Mouse (Mus musculus): ENCODE measurements around the gene Stx8. TPM values are rescaled to one million over a fixed set of nuclear protein-coding genes. Genes with fewer than 3 reads are reported as not detected.
A peak's percentile ranks its signal among the peaks of the same experiment; 100 is the strongest.

Stx8 gene
- polyA plus RNA-seq, 1 experiment = 32.5 TPM

- Histone ChIP-seq H3K27me3 (ENCODE audit: control insufficient read depth, insufficient read depth, insufficient read length) (no peaks in the 10 kb centered on the region), H3K4me3 (no peak overlapping the region), H3K36me3 (ENCODE audit: control insufficient read depth, insufficient read depth) (no peaks in the 10 kb centered on the region), H3K79me2 (ENCODE audit: control insufficient read depth, insufficient read depth) (no peaks in the 10 kb centered on the region), H3K4me2 (ENCODE audit: low read depth) (no peak overlapping the region), H3ac (ENCODE audit: control insufficient read depth, insufficient read length) (no peak overlapping the region)
- TF ChIP-seq POLR2AphosphoS2 (IDR thresholded peaks at IDR 0.05; ENCODE audit: insufficient read length, low read depth) = no peak
- TF ChIP-seq MYOD1 (IDR thresholded peaks at IDR 0.05; ENCODE audit: control insufficient read depth in 1 of 3, insufficient read length in 2 of 3, low read depth in 2 of 3) = no peak
- no peak for TF ChIP-seq CEBPB (IDR thresholded peaks at IDR 0.05; ENCODE audit: insufficient read depth, poor library complexity, severe bottlenecking)
- TF ChIP-seq MAX (IDR thresholded peaks at IDR 0.05; ENCODE audit: low read depth) = no peak
- no peak for TF ChIP-seq MYOG (IDR thresholded peaks at IDR 0.05; ENCODE audit: control insufficient read depth in 1 of 3, insufficient read depth in 1 of 3, insufficient read length in 2 of 3, low read depth in 2 of 3)
- TF ChIP-seq TCF3 (IDR thresholded peaks at IDR 0.05; ENCODE audit: insufficient read length, low read depth) = no peak
- TF ChIP-seq E2F4 (IDR thresholded peaks at IDR 0.05; ENCODE audit: insufficient read depth) = no peak
- no peak for TF ChIP-seq SRF (IDR thresholded peaks at IDR 0.05; ENCODE audit: control insufficient read depth, insufficient read length, low read depth)
These were observed 235.9 kb downstream of the Stx8 start for GRCm38 (mm10) chr11:68201811-68202459.

DNA sequence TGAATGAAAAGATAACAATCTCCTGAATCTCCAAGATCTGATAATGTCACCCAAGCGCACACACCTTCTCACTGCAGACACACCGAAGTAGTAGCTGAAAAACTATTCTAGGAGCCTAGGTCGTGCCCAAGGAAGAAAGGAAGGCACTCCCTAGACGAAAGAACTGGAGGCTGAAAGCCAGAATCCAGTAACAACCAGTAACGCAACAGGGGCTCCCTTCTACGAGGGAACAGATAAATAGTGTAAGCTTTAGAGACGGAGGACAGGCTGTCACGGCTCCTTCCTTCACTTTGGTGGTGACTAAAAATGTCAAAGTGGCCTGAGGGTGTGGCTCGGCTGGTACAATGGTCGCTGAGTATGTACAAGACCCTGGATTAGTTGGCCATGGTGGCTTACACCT lies 236.6 kb downstream of the Stx8 start:
- H3K27me3 ChIP-seq (ENCODE audit: control insufficient read depth, insufficient read depth, insufficient read length) = no peaks in the 10 kb centered on the region
- H3ac ChIP-seq (ENCODE audit: control insufficient read depth, insufficient read length) = no peak overlapping the region
- no peaks in the 10 kb centered on the region for H3K36me3 ChIP-seq (ENCODE audit: control insufficient read depth, insufficient read depth)
- no peaks in the 10 kb centered on the region for H3K79me2 ChIP-seq (ENCODE audit: control insufficient read depth, insufficient read depth)
- H3K4me3 ChIP-seq = no peak overlapping the region
- TF ChIP-seq SRF (IDR thresholded peaks at IDR 0.05; ENCODE audit: control insufficient read depth, insufficient read length, low read depth) (no peak), REST (IDR thresholded peaks at IDR 0.05; ENCODE audit: insufficient read depth, insufficient read length) (no peak), MYOG (IDR thresholded peaks at IDR 0.05; ENCODE audit: control insufficient read depth in 1 of 3, insufficient read depth in 1 of 3, insufficient read length in 2 of 3, low read depth in 2 of 3) (no peak), POLR2A (IDR thresholded peaks at IDR 0.05; ENCODE audit: insufficient read length, low read depth) (no peak), CEBPB (IDR thresholded peaks at IDR 0.05; ENCODE audit: insufficient read depth, poor library complexity, severe bottlenecking) (no peak), E2F4 (IDR thresholded peaks at IDR 0.05; ENCODE audit: insufficient read depth) (no peak), MAX (IDR thresholded peaks at IDR 0.05; ENCODE audit: low read depth) (no peak), TCF3 (IDR thresholded peaks at IDR 0.05; ENCODE audit: insufficient read length, low read depth) (no peak), POLR2AphosphoS2 (IDR thresholded peaks at IDR 0.05; ENCODE audit: insufficient read length, low read depth) (no peak), MYOD1 (IDR thresholded peaks at IDR 0.05; ENCODE audit: control insufficient read depth in 1 of 3, insufficient read length in 2 of 3, low read depth in 2 of 3) (no peak), USF1 (IDR thresholded peaks at IDR 0.05; ENCODE audit: low read depth) (no peak), TCF12 (IDR thresholded peaks at IDR 0.05; ENCODE audit: insufficient read depth, poor library complexity, severe bottlenecking) (no peak)
- H3K4me2 ChIP-seq (ENCODE audit: low read depth) = no peak overlapping the region

GRCm38 (mm10) chr11:68203658-68204315 lies 237.8 kb downstream of the Stx8 start:
- Histone ChIP-seq H3K79me2 (ENCODE audit: control insufficient read depth, insufficient read depth) (no peaks in the 10 kb centered on the region), H3K27me3 (ENCODE audit: control insufficient read depth, insufficient read depth, insufficient read length) (no peaks in the 10 kb centered on the region), H3ac (ENCODE audit: control insufficient read depth, insufficient read length) (no peak overlapping the region), H3K36me3 (ENCODE audit: control insufficient read depth, insufficient read depth) (no peaks in the 10 kb centered on the region), H3K4me2 (ENCODE audit: low read depth) (no peak overlapping the region), H3K4me3 (no peak overlapping the region)
- TF ChIP-seq MYOD1 (IDR thresholded peaks at IDR 0.05; ENCODE audit: control insufficient read depth in 1 of 3, insufficient read length in 2 of 3, low read depth in 2 of 3) = peak in 2 of 3 experiments; percentile 36 to 45
- TF ChIP-seq MYOG (IDR thresholded peaks at IDR 0.05; ENCODE audit: control insufficient read depth in 1 of 3, insufficient read depth in 1 of 3, insufficient read length in 2 of 3, low read depth in 2 of 3) = peak in 2 of 3 experiments; percentile 2 to 3
- no peak for TF ChIP-seq TCF3 (IDR thresholded peaks at IDR 0.05; ENCODE audit: insufficient read length, low read depth)

GRCm38 (mm10) chr11:68204407-68204806 lies 238.4 kb downstream of the Stx8 start:
- Histone ChIP-seq H3K36me3 (ENCODE audit: control insufficient read depth, insufficient read depth) (no peaks in the 10 kb centered on the region), H3K27me3 (ENCODE audit: control insufficient read depth, insufficient read depth, insufficient read length) (no peaks in the 10 kb centered on the region), H3K79me2 (ENCODE audit: control insufficient read depth, insufficient read depth) (no peaks in the 10 kb centered on the region), H3ac (ENCODE audit: control insufficient read depth, insufficient read length) (no peak overlapping the region), H3K4me2 (ENCODE audit: low read depth) (no peak overlapping the region), H3K4me3 (no peak overlapping the region)
- TF ChIP-seq POLR2A (IDR thresholded peaks at IDR 0.05; ENCODE audit: insufficient read length, low read depth) (no peak), MAX (IDR thresholded peaks at IDR 0.05; ENCODE audit: low read depth) (no peak), POLR2AphosphoS2 (IDR thresholded peaks at IDR 0.05; ENCODE audit: insufficient read length, low read depth) (no peak), REST (IDR thresholded peaks at IDR 0.05; ENCODE audit: insufficient read depth, insufficient read length) (no peak), E2F4 (IDR thresholded peaks at IDR 0.05; ENCODE audit: insufficient read depth) (no peak), USF1 (IDR thresholded peaks at IDR 0.05; ENCODE audit: low read depth) (no peak), TCF3 (IDR thresholded peaks at IDR 0.05; ENCODE audit: insufficient read length, low read depth) (no peak), SRF (IDR thresholded peaks at IDR 0.05; ENCODE audit: control insufficient read depth, insufficient read length, low read depth) (no peak), MYOD1 (IDR thresholded peaks at IDR 0.05; ENCODE audit: control insufficient read depth in 1 of 3, insufficient read length in 2 of 3, low read depth in 2 of 3) (no peak), MYOG (IDR thresholded peaks at IDR 0.05; ENCODE audit: control insufficient read depth in 1 of 3, insufficient read depth in 1 of 3, insufficient read length in 2 of 3, low read depth in 2 of 3) (no peak)

Measured in myocyte (in vitro differentiated cells).